Mouse (Mus musculus): ENCODE data around the gene Cplx1.
A peak's percentile ranks its signal among the peaks of the same experiment; 100 is the strongest.
"Not testable (repeated sequence)": the region's sequence is repeated elsewhere in the genome, so short reads cannot be mapped to it uniquely, and the experiment has no call there.

Gene Cplx1

GRCm38 (mm10) chr5:108515581-108516361 is 34.1 kb downstream of the Cplx1 start:
- no peak for DNase-seq

GRCm38 (mm10) chr5:108502286-108502685 is 47.5 kb downstream of the Cplx1 start:
- DNase-seq, result no peak

- no peak for DNase-seq
These were observed 48.3 kb downstream of the Cplx1 start for GRCm38 (mm10) chr5:108501573-108501972.

GRCm38 (mm10) chr5:108486148-108486547 is 63.7 kb downstream of the Cplx1 start:
- DNase-seq, result not testable (repeated sequence)

- peak in 1 of 2 experiments; percentile 16 for DNase-seq
These were observed 64.6 kb downstream of the Cplx1 start for GRCm38 (mm10) chr5:108485239-108485638.

GRCm38 (mm10) chr5:108483006-108483405 is 66.8 kb downstream of the Cplx1 start:
- DNase-seq, result no peak

- no peak for DNase-seq
These were observed 73.8 kb downstream of the Cplx1 start for GRCm38 (mm10) chr5:108475977-108476376.

GRCm38 (mm10) chr5:108473737-108474136 is 76.1 kb downstream of the Cplx1 start:
- peak; percentile 42 to 66 for DNase-seq

GRCm38 (mm10) chr5:108469617-108470016 is 80.2 kb downstream of the Cplx1 start:
- DNase-seq, result no peak

All from lung, adult 18-20 months (tissue).